Mouse (Mus musculus) lung, adult 2 months (tissue): ENCODE measurements around the gene Timp3.

ENCODE experiments used
- CTCF ChIP-seq: fragments of 200-500 bp; IDR thresholded peaks from 2 replicates; pipeline ENCODE4 v1.5.1; 2011; ENCODE audit warnings: mild to moderate bottlenecking, low read length, control low read depth; ENCODE audit not compliant: insufficient read depth
- POLR2A ChIP-seq: fragments of 200-500 bp; IDR thresholded peaks from 2 replicates; pipeline ENCODE4 v1.6.1; 2011; ENCODE audit warnings: low read depth, mild to moderate bottlenecking, control low read depth, low read length, borderline replicate concordance; ENCODE audit errors: extremely low read depth

GRCm38 (mm10) chr10:86272826-86273225 is 27.3 kb upstream of the Timp3 start:
- TF ChIP-seq CTCF (no peak), POLR2A (no peak)
